Mouse (Mus musculus): Measurements from ENCODE around the gene Nemp1. TPM values are rescaled to one million over a fixed set of nuclear protein-coding genes. Genes with fewer than 3 reads are reported as not detected.
A peak's percentile ranks its signal among the peaks of the same experiment; 100 is the strongest.

Nemp1 gene
- polyA plus RNA-seq, 1 experiment from 2014 or later, result 10.2 TPM

DNA sequence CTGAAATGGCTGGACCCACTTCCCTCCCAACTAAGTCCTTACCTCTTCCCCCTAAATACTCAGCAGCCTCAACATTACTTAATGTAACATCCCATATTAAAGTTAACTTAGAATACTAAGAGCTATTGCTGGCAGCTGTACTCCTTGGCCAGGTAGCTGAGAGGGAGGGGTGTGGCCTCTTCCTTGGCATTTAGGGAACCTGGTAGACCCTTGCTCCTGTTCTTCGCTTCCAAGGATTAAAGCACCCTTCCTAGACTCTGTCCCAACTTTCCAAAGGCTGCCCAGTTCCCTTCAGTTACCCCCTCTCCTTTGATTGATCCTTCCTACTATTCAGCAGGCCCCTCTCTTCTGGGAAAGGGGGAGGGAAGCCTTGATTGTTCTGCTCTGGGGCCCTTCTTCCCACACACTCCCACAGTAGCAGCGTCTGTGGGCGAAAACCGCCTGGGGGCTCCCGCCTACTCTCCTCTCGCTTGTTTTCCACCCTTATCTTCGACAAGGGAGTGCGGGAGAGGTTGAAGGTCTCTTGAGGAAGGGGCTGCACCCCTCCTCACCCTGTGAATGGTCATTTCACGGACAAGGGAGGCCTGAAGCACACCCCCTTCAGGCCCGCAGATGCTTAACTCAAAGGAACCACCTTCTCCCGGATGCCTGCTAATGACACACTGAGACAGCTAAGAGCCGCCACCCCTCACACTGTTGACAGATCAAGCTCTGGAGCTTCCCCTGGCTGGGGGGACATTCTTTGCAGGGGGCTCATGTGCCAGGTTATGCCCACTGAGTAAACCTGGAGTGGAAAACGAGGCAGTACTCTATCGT, 1.1 kb upstream of the Nemp1 start:
- peaks cover 59% of the 10 kb centered on the region for H3K4me1 ChIP-seq (ENCODE audit: control insufficient read depth, insufficient read depth, low read length)
- H3K27me3 ChIP-seq (ENCODE audit: control insufficient read depth, insufficient read depth, low read length), result no peaks in the 10 kb centered on the region
- H3K4me3 ChIP-seq (ENCODE audit: low read depth, low read length), result peak overlapping the region; percentile 73
- H3K27ac ChIP-seq (ENCODE audit: low read length), result peak overlapping the region; percentile 98
- H3K4me2 ChIP-seq (replicated peaks; ENCODE audit: low read depth, low read length), result peak overlapping the region; percentile 73
- H3K9ac ChIP-seq (replicated peaks; ENCODE audit: low read depth, low read length), result peak overlapping the region; percentile 78
- no peak for ATAC-seq (ENCODE audit: insufficient number of reproducible peaks, insufficient read depth, low FRiP score, low read depth)
- no peaks in the 10 kb centered on the region for H3K9me3 ChIP-seq (ENCODE audit: control insufficient read depth, low read depth, low read length)
- H3K36me3 ChIP-seq (ENCODE audit: control insufficient read depth, insufficient read depth, low read length), result peaks cover 16% of the 10 kb centered on the region
- WGBS, result 8% methylated on average over 14 of the region's 14 CpGs

DNA sequence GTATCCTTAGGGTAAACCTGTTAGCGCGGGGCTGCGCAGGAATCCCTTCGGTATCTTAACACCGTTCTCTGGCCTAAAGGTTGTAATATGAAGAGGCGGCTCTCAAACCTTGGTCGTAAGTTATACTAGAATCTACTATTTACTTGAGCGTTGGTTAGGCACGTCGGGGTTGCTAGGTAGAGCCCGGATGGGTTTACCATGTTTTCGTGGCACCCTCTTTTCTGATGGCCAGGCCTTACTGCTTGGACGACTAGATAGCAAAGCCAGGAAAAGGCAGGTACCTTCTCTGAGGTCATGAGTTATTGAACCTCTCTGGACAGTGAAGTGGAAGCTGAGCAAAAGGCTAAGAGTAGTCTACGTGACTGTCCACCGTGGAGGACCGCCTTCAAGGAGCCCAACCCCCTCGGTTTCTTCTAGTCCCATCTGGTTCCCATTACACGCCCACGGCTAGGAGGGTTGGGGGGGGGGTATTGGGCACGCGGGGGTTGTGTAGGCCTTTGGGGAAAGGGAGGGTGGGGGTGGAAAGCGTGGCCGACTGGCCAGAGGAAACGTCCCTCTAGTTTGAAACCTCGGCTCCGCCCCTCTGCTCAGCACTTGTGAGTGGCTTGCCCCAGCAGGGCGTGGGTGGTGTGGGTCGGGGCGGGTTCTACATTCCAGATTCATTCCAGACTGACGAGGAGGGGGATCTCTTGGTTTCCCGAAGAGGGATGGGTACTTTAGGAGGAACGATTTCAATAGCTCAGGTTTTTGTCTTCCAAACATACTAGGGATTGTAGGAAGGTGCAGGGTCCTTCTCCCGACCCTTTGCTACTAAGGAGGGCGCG, 780 bp downstream of the Nemp1 start:
- peaks cover 40% of the 10 kb centered on the region for H3K4me1 ChIP-seq (ENCODE audit: control insufficient read depth, insufficient read depth, low read length)
- H3K9ac ChIP-seq (replicated peaks; ENCODE audit: low read depth, low read length), result peak overlapping the region; percentile 78
- 1% methylated on average over 35 of the region's 35 CpGs for WGBS
- peak overlapping the region; percentile 73 for H3K4me3 ChIP-seq (ENCODE audit: low read depth, low read length)
- ATAC-seq (ENCODE audit: insufficient number of reproducible peaks, insufficient read depth, low FRiP score, low read depth), result peak; percentile 63
- peak overlapping the region; percentile 98 for H3K27ac ChIP-seq (ENCODE audit: low read length)
- H3K9me3 ChIP-seq (ENCODE audit: control insufficient read depth, low read depth, low read length), result no peaks in the 10 kb centered on the region
- peaks cover 12% of the 10 kb centered on the region for H3K36me3 ChIP-seq (ENCODE audit: control insufficient read depth, insufficient read depth, low read length)
- peak overlapping the region; percentile 73 for H3K4me2 ChIP-seq (replicated peaks; ENCODE audit: low read depth, low read length)
- no peaks in the 10 kb centered on the region for H3K27me3 ChIP-seq (ENCODE audit: control insufficient read depth, insufficient read depth, low read length)

DNA sequence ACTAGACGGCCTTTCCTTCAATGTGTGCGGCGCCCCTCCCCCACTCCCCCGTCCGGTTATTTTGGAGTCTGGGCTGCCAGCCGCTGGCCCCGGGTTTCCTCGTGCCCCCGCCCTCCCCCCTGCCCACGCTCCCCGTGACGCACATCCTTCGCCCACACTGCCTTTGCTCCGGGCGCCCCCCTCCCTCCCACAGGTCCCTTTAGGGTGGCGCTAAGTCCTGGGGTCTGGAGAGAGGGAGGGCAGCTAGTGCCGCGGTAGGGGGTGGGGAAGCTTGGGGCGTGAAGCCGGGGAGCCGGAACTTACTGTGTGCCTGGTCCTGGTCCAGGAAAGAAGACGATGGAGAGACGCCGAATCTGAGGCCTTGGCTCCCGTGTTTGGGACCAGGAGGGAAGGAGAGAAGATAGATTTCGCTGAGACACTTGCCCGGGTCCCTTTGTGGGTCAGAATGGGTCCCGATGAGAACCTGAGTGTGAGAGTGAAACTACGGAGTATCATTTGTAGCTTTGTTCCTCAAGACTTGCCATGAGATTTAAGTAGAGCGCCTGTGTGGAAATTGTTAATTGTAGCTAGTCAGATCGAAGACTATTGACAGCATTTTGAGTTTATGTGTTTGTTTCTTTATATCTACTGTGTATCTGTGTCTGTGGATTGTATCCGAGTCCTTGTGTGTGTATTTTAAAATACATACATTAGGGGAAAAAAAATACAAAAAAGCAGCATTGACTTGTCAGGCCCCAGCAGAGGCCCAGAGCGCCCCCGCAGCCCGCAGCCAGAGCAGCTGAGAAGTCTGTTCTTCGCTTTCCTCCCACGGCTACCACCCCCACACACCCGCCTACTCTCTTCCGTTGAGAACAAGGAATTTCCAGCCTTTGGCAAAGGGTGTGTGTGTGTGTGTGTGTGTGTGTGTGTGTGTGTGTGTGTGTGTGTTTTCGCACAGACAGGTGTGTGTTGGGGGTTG, 1.7 kb downstream of the Nemp1 start, which contains the start of gene Nab2:
Gene Nab2 (minus strand): TSS at position 476 of the 958 bp plus-strand sequence.
- Histone ChIP-seq H3K36me3 (ENCODE audit: control insufficient read depth, insufficient read depth, low read length) (peaks cover 12% of the 10 kb centered on the region), H3K9me3 (ENCODE audit: control insufficient read depth, low read depth, low read length) (no peaks in the 10 kb centered on the region), H3K4me1 (ENCODE audit: control insufficient read depth, insufficient read depth, low read length) (peaks cover 31% of the 10 kb centered on the region), H3K27me3 (ENCODE audit: control insufficient read depth, insufficient read depth, low read length) (no peaks in the 10 kb centered on the region), H3K9ac (replicated peaks; ENCODE audit: low read depth, low read length) (peak within 1 kb of the TSS; percentile 78), H3K4me2 (replicated peaks; ENCODE audit: low read depth, low read length) (peak within 1 kb of the TSS; percentile 73), H3K27ac (ENCODE audit: low read length) (peak within 1 kb of the TSS; percentile 98), H3K4me3 (ENCODE audit: low read depth, low read length) (peak within 1 kb of the TSS; percentile 73)
- ATAC-seq (ENCODE audit: insufficient number of reproducible peaks, insufficient read depth, low FRiP score, low read depth), result 0 out of 2 replicates have a peak, but pooled peaks have one; percentile 25
- 2% methylated on average over 39 of the region's 40 CpGs for WGBS

DNA sequence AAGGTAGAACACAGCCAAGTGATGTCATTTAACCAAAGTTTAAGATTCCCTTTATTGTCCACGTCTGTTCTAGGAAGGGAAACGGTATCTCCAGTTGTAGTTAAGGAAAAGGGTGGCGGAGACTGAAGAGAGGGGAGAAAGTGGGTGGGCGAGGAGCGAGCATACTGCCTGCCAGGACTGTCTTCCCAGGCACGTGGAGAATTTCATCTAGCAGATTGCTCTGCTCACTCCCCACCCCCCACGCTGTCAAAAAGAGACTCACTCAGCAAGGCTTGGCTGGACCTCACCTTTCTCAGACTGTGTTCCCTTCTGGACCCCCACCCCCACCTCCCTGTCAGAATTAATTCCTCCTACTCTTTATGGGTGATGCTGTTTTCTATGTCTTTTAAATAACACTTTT, 2.5 kb downstream of the Nemp1 start:
- no peak for ATAC-seq (ENCODE audit: insufficient number of reproducible peaks, insufficient read depth, low FRiP score, low read depth)
- Histone ChIP-seq H3K4me2 (replicated peaks; ENCODE audit: low read depth, low read length) (peak overlapping the region; percentile 73), H3K36me3 (ENCODE audit: control insufficient read depth, insufficient read depth, low read length) (peaks cover 7% of the 10 kb centered on the region), H3K4me3 (ENCODE audit: low read depth, low read length) (peak overlapping the region; percentile 73; the same call in 1 of the 2 replicates), H3K27me3 (ENCODE audit: control insufficient read depth, insufficient read depth, low read length) (no peaks in the 10 kb centered on the region), H3K27ac (ENCODE audit: low read length) (peak overlapping the region; percentile 98; the same call in 1 of the 2 replicates), H3K9ac (replicated peaks; ENCODE audit: low read depth, low read length) (0 out of 2 replicates have a peak overlapping the region, but pooled peaks have one; percentile 2), H3K4me1 (ENCODE audit: control insufficient read depth, insufficient read depth, low read length) (peaks cover 23% of the 10 kb centered on the region), H3K9me3 (ENCODE audit: control insufficient read depth, low read depth, low read length) (no peaks in the 10 kb centered on the region)
- WGBS, result 11% methylated on average over 7 of the region's 7 CpGs

DNA sequence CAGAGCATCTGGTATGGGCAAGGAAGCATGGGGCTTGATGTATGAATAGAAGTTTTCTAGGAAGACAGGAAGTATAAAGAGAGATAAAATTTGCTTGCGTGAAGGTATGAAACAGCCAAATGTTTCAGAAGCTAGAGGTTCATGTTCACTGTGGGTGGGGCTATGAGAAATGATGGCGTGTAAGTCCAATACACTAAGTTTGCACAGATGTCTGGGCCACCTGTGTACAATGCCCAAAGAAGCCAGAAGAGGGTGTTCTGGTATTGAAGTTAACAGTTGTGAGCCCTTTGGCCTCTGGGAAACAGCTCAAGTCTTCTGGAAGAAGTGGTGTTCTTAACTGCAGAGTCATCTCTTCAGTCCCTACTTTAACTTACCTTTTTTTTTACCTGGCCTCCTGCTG, 3.5 kb downstream of the Nemp1 start:
- peaks cover 18% of the 10 kb centered on the region for H3K4me1 ChIP-seq (ENCODE audit: control insufficient read depth, insufficient read depth, low read length)
- H3K9me3 ChIP-seq (ENCODE audit: control insufficient read depth, low read depth, low read length), result no peaks in the 10 kb centered on the region
- 85% methylated on average over 2 of the region's 2 CpGs for WGBS
- H3K27ac ChIP-seq (ENCODE audit: low read length), result peak overlapping the region; percentile 61; the same call in 1 of the 2 replicates
- no peaks in the 10 kb centered on the region for H3K27me3 ChIP-seq (ENCODE audit: control insufficient read depth, insufficient read depth, low read length)
- no peak overlapping the region for H3K9ac ChIP-seq (replicated peaks; ENCODE audit: low read depth, low read length)
- ATAC-seq (ENCODE audit: insufficient number of reproducible peaks, insufficient read depth, low FRiP score, low read depth), result no peak
- H3K36me3 ChIP-seq (ENCODE audit: control insufficient read depth, insufficient read depth, low read length), result no peaks in the 10 kb centered on the region
- no peak overlapping the region for H3K4me3 ChIP-seq (ENCODE audit: low read depth, low read length)
- no peak overlapping the region for H3K4me2 ChIP-seq (replicated peaks; ENCODE audit: low read depth, low read length)

DNA sequence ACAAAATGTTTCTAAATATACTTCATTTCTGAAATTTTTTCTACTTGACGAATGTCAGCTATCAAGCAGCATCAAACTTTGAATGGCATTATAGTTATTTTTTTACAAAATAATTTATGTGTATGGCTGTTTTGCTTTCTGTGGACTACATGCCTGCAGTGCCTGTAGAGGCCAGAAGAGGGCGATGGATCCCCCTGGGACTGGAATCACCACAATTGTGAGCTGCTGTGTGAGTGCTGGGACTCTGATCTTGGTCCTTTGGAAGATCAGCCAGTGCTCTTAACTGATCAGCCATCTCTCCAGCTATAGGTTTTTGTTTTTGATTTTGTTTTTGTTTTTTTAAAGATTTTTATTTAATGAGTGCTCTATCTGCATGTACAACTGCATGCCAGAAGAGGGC, 4.6 kb downstream of the Nemp1 start:
- no peak overlapping the region for H3K9ac ChIP-seq (replicated peaks; ENCODE audit: low read depth, low read length)
- peaks cover 12% of the 10 kb centered on the region for H3K4me1 ChIP-seq (ENCODE audit: control insufficient read depth, insufficient read depth, low read length)
- 43% methylated on average over 2 of the region's 2 CpGs for WGBS
- no peak overlapping the region for H3K4me3 ChIP-seq (ENCODE audit: low read depth, low read length)
- no peak for ATAC-seq (ENCODE audit: insufficient number of reproducible peaks, insufficient read depth, low FRiP score, low read depth)
- no peak overlapping the region for H3K27ac ChIP-seq (ENCODE audit: low read length)
- no peaks in the 10 kb centered on the region for H3K27me3 ChIP-seq (ENCODE audit: control insufficient read depth, insufficient read depth, low read length)
- H3K4me2 ChIP-seq (replicated peaks; ENCODE audit: low read depth, low read length), result no peak overlapping the region
- no peaks in the 10 kb centered on the region for H3K36me3 ChIP-seq (ENCODE audit: control insufficient read depth, insufficient read depth, low read length)
- H3K9me3 ChIP-seq (ENCODE audit: control insufficient read depth, low read depth, low read length), result no peaks in the 10 kb centered on the region

DNA sequence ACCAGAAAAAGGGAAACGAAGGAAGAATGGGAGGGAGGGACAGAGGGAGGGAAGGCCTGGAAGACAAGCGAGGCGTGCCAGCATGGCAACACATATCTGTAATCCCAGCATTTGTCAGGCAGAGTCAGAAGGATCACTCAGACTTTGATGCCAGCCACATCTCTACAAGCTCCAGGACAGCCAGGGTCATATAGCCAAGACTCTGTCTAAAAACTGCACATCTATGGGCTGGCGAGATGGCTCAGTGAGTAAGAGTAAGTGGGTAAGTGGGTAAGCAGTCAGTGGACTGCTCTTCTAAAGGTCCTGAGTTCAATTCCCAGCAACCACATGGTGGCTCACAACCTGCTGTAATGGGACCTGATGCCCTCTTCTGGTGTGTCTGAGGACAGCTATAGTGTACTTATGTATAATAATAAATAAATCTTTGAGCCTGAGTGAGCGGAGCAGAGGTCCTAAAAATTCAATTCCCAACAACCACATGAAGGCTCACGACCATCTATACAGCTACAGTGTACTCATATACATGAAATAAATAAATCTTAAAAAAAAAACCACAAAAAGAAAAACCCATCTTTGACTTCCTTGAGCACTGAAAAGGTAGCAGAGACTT, 7.5 kb downstream of the Nemp1 start:
- Histone ChIP-seq H3K27ac (ENCODE audit: low read length) (no peak overlapping the region), H3K4me3 (ENCODE audit: low read depth, low read length) (no peak overlapping the region), H3K4me2 (replicated peaks; ENCODE audit: low read depth, low read length) (no peak overlapping the region), H3K9me3 (ENCODE audit: control insufficient read depth, low read depth, low read length) (no peaks in the 10 kb centered on the region), H3K4me1 (ENCODE audit: control insufficient read depth, insufficient read depth, low read length) (peaks cover under 1% of the 10 kb centered on the region), H3K27me3 (ENCODE audit: control insufficient read depth, insufficient read depth, low read length) (no peaks in the 10 kb centered on the region), H3K36me3 (ENCODE audit: control insufficient read depth, insufficient read depth, low read length) (no peaks in the 10 kb centered on the region), H3K9ac (replicated peaks; ENCODE audit: low read depth, low read length) (no peak overlapping the region)
- ATAC-seq (ENCODE audit: insufficient number of reproducible peaks, insufficient read depth, low FRiP score, low read depth), result no peak
- WGBS, result 94% methylated on average over 6 of the region's 6 CpGs
